Mouse (Mus musculus): ENCODE results near the gene Wasf3. TPM values are rescaled to one million over a fixed set of nuclear protein-coding genes. Genes with fewer than 3 reads are reported as not detected.
"Not testable (repeated sequence)": the region's sequence is repeated elsewhere in the genome, so short reads cannot be mapped to it uniquely, and the experiment has no call there.

The Wasf3 gene
- total and polyA plus RNA-seq, 3 experiments: not detected

- no peaks in the 10 kb centered on the region for H3K27me3 ChIP-seq (ENCODE audit: control insufficient read depth in 1 of 2, insufficient read depth in 2 of 2, low read length in 2 of 2)
- no peak overlapping the region for H3K4me3 ChIP-seq (ENCODE audit: control insufficient read depth in 1 of 2, insufficient read depth in 1 of 2, low read depth in 2 of 2, low read length in 2 of 2)
- H3K9me3 ChIP-seq (replicated peaks; ENCODE audit: insufficient read depth, low read length): no peaks in the 10 kb centered on the region
- no peak for DNase-seq (ENCODE audit: low read depth, low spot score)
- no peak overlapping the region for H3K9ac ChIP-seq (ENCODE audit: control insufficient read depth, low read depth, low read length, poor library complexity, severe bottlenecking)
- no peaks in the 10 kb centered on the region for H3K4me1 ChIP-seq (ENCODE audit: control insufficient read depth in 1 of 2, insufficient read depth in 2 of 2, low read length in 2 of 2)
- H3K36me3 ChIP-seq (ENCODE audit: control insufficient read depth in 1 of 2, insufficient read depth in 2 of 2, low read length in 2 of 2): no peaks in the 10 kb centered on the region
- no peak overlapping the region for H3K27ac ChIP-seq (ENCODE audit: control insufficient read depth, low read depth, low read length)
- H3K79me2 ChIP-seq (ENCODE audit: control insufficient read depth, insufficient read depth, low read length, poor library complexity): no peaks in the 10 kb centered on the region
- TF ChIP-seq ETS1 (IDR thresholded peaks at IDR 0.05; ENCODE audit: low read depth, low read length): no peak
- TF ChIP-seq USF2 (IDR thresholded peaks at IDR 0.05; ENCODE audit: borderline replicate concordance in 1 of 2, insufficient read depth in 1 of 2, low read depth in 1 of 2, low read length in 2 of 2): no peak
- no peak for TF ChIP-seq POLR2AphosphoS5 (IDR thresholded peaks at IDR 0.05; ENCODE audit: borderline replicate concordance, low read depth, low read length)
- no peak for TF ChIP-seq NRF1 (IDR thresholded peaks at IDR 0.05; ENCODE audit: insufficient read depth, low read depth, low read length, poor library complexity, severe bottlenecking)
- no peak for TF ChIP-seq ZC3H11A (IDR thresholded peaks at IDR 0.05; ENCODE audit: low read depth, low read length)
Observed at GRCm38 (mm10) chr5:146398386-146399115, 13.8 kb downstream of the Wasf3 start.

GRCm38 (mm10) chr5:146401012-146401411, 16.2 kb downstream of the Wasf3 start:
- not testable (repeated sequence) for H3K4me3 ChIP-seq (ENCODE audit: control insufficient read depth in 1 of 2, insufficient read depth in 1 of 2, low read depth in 2 of 2, low read length in 2 of 2); H3K9me3 ChIP-seq (replicated peaks; ENCODE audit: insufficient read depth, low read length); H3K9ac ChIP-seq (ENCODE audit: control insufficient read depth, low read depth, low read length, poor library complexity, severe bottlenecking); H3K79me2 ChIP-seq (ENCODE audit: control insufficient read depth, insufficient read depth, low read length, poor library complexity); H3K27me3 ChIP-seq (ENCODE audit: control insufficient read depth in 1 of 2, insufficient read depth in 2 of 2, low read length in 2 of 2); DNase-seq (ENCODE audit: low read depth, low spot score); H3K4me1 ChIP-seq (ENCODE audit: control insufficient read depth in 1 of 2, insufficient read depth in 2 of 2, low read length in 2 of 2); H3K27ac ChIP-seq (ENCODE audit: control insufficient read depth, low read depth, low read length); H3K36me3 ChIP-seq (ENCODE audit: control insufficient read depth in 1 of 2, insufficient read depth in 2 of 2, low read length in 2 of 2)

GRCm38 (mm10) chr5:146402311-146402710, 17.5 kb downstream of the Wasf3 start:
- no peaks in the 10 kb centered on the region for H3K79me2 ChIP-seq (ENCODE audit: control insufficient read depth, insufficient read depth, low read length, poor library complexity)
- H3K36me3 ChIP-seq (ENCODE audit: control insufficient read depth in 1 of 2, insufficient read depth in 2 of 2, low read length in 2 of 2): no peaks in the 10 kb centered on the region
- TF ChIP-seq KAT2A (conservative IDR thresholded peaks at IDR 0.05; ENCODE audit: low read depth, low read length) (no peak), USF2 (IDR thresholded peaks at IDR 0.05; ENCODE audit: borderline replicate concordance in 1 of 2, insufficient read depth in 1 of 2, low read depth in 1 of 2, low read length in 2 of 2) (no peak), NRF1 (IDR thresholded peaks at IDR 0.05; ENCODE audit: insufficient read depth, low read depth, low read length, poor library complexity, severe bottlenecking) (no peak), MXI1 (IDR thresholded peaks at IDR 0.05; ENCODE audit: low read depth, low read length) (no peak), GATA1 (IDR thresholded peaks at IDR 0.05; ENCODE audit: low read depth, low read length) (no peak), MYB (IDR thresholded peaks at IDR 0.05; ENCODE audit: low read depth, low read length) (no peak), MAFK (IDR thresholded peaks at IDR 0.05; ENCODE audit: borderline replicate concordance, low read depth, low read length) (no peak), JUND (IDR thresholded peaks at IDR 0.05; ENCODE audit: low read depth, low read length) (no peak), ZNF384 (IDR thresholded peaks at IDR 0.05; ENCODE audit: low read depth, low read length) (no peak), SMC3 (IDR thresholded peaks at IDR 0.05; ENCODE audit: low read depth, low read length) (no peak), ZKSCAN1 (IDR thresholded peaks at IDR 0.05; ENCODE audit: low read depth, low read length) (no peak), MYC (IDR thresholded peaks at IDR 0.05; ENCODE audit: low read depth, low read length) (no peak), TCF12 (IDR thresholded peaks at IDR 0.05; ENCODE audit: low read depth, low read length) (no peak), UBTF (IDR thresholded peaks at IDR 0.05; ENCODE audit: borderline replicate concordance, insufficient read depth, low read depth, low read length) (no peak), ETS1 (IDR thresholded peaks at IDR 0.05; ENCODE audit: low read depth, low read length) (no peak), USF1 (IDR thresholded peaks at IDR 0.05; ENCODE audit: low read depth, low read length) (no peak), RCOR1 (IDR thresholded peaks at IDR 0.05; ENCODE audit: low read depth, low read length) (no peak), POLR2A (IDR thresholded peaks at IDR 0.05; ENCODE audit: control insufficient read depth in 1 of 2, insufficient read depth in 1 of 2, low read depth in 1 of 2, low read length in 2 of 2, poor library complexity in 1 of 2) (no peak), CTCF (IDR thresholded peaks at IDR 0.05 in 2 of 3, conservative IDR thresholded peaks at IDR 0.05 in 1 of 3; ENCODE audit: control insufficient read depth in 1 of 3, insufficient read depth in 1 of 3, low read depth in 2 of 3, low read length in 3 of 3, poor library complexity in 1 of 3, severe bottlenecking in 1 of 3) (no peak)
- H3K4me1 ChIP-seq (ENCODE audit: control insufficient read depth in 1 of 2, insufficient read depth in 2 of 2, low read length in 2 of 2): no peaks in the 10 kb centered on the region
- no peaks in the 10 kb centered on the region for H3K27me3 ChIP-seq (ENCODE audit: control insufficient read depth in 1 of 2, insufficient read depth in 2 of 2, low read length in 2 of 2)
- H3K4me3 ChIP-seq (ENCODE audit: control insufficient read depth in 1 of 2, insufficient read depth in 1 of 2, low read depth in 2 of 2, low read length in 2 of 2): no peak overlapping the region
- no peak overlapping the region for H3K27ac ChIP-seq (ENCODE audit: control insufficient read depth, low read depth, low read length)
- no peaks in the 10 kb centered on the region for H3K9me3 ChIP-seq (replicated peaks; ENCODE audit: insufficient read depth, low read length)
- H3K9ac ChIP-seq (ENCODE audit: control insufficient read depth, low read depth, low read length, poor library complexity, severe bottlenecking): no peak overlapping the region
- no peak for DNase-seq (ENCODE audit: low read depth, low spot score)
